Mouse (Mus musculus): ENCODE data around the gene Cacna2d4.
"Not testable (repeated sequence)": the region's sequence is repeated elsewhere in the genome, so short reads cannot be mapped to it uniquely, and the experiment has no call there.

Gene Cacna2d4

DNA sequence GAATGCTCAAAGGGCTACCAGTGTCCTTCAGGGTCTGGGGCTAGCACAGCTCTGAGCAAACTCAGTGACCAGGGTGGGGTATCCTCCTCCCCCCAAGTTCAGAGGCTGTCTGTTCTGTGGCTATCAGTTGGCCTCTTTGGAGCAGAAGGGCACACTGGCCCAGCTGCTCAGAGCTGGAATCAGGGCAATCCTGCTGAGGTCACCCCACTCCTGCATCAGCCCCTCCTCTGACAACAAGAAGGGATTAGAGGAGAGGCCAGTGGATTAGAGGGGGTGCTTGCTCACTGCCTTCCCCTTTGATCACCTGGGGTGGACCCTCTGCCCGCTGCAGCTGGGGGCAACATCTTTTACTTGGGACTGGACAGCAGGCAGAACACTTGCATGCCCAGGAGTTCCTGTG is at the start of gene Cacna2d4:
TSS of gene Cacna2d4 (plus strand) at position 286 of the 400 bp plus-strand sequence.
- DNase-seq (ENCODE audit: low read depth in 2 of 2, low spot score in 2 of 2) = no peak

DNA sequence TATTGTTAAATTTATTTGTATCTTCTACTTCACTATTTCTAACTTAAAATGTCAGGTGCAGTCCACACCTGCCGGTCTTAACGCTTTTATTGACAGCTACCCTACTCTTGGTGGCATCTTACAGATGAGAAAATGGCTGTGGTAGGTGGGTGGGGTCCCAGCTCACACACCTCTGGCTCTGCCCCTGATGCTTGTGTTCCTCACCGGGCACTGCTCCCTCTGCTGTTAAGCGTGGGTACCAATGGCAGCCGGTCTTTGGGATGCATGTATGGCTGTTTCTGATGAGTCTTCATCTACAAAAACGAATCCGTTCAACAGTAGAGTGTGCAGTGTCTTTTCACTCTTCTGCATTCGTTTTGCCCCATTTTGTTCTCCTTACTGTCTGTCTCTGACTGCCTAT is 49.7 kb upstream of the Cacna2d4 start:
- no peak for DNase-seq (ENCODE audit: low read depth in 2 of 2, low spot score in 2 of 2)

DNA sequence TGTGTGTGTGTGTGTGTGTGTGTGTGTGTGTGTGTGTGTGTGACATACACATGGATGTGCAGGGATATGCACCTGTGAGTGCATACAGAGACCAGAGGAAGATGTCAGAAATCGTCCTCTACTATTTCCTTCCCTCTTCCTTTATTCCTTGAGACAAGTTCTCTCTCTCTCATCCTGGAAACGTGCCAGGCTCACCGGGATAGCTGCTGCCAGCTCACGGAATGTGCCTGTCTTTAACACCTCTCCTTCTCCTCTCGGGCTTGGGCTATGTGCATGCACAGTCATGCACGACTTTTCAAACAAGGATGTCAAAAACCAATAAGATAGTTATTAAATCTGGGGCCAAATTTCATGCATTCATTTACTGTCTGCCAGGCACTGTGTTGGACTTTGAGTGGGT is 48.7 kb upstream of the Cacna2d4 start:
- no peak for DNase-seq (ENCODE audit: low read depth in 2 of 2, low spot score in 2 of 2)

DNA sequence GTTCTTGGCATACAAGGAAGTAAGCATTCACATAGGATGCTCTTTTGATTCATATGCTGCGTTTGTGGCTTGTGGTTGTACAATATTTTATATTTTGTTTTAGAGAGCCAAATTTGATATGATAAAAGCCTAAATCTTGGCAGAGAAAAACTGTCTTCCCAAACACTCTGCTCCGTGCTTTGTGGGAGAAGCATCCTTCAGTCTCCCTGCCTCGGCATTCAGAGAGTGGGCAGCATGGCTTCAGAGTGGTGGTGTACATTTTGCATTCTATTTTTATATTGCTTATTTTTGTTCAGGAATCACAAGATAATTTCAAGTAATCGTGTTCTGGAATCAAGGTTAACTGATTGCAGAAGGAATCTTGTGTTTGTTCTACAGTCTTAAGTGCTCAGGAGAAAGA is 44.8 kb upstream of the Cacna2d4 start:
- DNase-seq (ENCODE audit: low read depth in 2 of 2, low spot score in 2 of 2) = no peak

DNA sequence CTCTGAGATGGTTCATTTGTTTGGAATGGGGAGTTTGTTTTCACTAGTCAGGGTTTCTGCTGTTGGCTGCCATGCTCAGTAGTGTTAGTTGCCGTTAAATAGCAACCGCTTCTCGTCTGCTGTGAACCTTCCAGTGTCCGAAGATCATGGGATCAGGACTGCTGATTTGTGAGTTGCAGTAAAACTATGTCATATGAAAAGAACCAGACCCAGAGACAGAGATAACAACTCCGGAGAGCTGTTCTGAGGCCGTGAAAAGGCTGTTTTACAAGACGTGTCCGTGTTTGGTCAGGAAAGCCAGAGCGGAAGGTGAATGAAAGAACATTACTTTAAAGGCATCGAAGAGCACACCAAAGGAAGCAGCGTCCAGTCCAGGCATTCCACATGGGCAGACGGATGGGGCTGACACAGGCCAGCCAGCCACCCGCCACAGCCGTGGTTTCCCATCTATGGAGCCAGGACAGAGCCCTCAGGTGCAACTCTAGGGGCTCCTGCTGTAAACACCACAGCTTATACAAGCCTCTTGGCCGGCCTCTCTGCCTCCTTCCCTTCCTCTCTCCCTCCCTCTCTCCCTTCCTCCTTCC is 42.7 kb upstream of the Cacna2d4 start:
- no peak for DNase-seq (ENCODE audit: low read depth in 2 of 2, low spot score in 2 of 2)

DNA sequence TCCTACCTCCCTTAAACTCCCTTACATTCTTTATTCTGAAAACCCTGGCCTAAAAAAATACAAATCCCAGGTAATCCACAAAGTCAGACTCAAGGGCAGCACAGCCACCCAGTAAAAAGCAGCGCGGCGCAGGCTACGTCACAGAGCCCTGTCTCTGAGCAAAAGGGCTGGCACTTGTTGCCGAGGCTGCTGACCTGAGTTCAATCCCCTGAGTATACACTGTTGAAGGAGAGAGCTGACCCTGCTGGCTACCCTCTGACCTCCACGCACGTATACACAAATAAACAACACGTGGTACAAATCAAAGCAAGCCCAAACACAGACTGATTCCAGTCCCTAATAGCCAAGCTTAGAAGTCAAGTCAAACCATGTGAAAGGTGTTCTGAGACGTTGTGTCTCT is 42.2 kb upstream of the Cacna2d4 start:
- no peak for DNase-seq (ENCODE audit: low read depth in 2 of 2, low spot score in 2 of 2)

DNA sequence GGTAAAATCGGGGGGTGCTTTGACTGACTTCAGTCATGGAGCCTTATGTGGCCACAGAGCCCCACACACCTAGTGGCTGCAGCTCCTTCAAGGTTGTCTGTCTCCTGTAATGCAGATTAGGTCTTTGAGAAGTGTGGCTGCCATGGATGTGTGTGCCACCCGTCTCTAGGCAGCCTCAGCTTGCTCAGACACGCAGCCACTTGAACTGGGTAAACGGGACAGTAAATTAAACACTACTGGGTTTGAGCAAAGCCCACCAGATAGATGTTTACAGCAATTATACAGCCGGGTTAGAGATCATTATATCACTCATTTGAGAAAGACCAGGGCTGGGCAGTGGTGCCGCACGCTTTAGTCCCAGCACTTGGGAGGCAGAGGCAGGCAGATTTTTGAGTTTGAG is 41.7 kb upstream of the Cacna2d4 start:
- DNase-seq (ENCODE audit: low read depth in 2 of 2, low spot score in 2 of 2) = no peak

DNA sequence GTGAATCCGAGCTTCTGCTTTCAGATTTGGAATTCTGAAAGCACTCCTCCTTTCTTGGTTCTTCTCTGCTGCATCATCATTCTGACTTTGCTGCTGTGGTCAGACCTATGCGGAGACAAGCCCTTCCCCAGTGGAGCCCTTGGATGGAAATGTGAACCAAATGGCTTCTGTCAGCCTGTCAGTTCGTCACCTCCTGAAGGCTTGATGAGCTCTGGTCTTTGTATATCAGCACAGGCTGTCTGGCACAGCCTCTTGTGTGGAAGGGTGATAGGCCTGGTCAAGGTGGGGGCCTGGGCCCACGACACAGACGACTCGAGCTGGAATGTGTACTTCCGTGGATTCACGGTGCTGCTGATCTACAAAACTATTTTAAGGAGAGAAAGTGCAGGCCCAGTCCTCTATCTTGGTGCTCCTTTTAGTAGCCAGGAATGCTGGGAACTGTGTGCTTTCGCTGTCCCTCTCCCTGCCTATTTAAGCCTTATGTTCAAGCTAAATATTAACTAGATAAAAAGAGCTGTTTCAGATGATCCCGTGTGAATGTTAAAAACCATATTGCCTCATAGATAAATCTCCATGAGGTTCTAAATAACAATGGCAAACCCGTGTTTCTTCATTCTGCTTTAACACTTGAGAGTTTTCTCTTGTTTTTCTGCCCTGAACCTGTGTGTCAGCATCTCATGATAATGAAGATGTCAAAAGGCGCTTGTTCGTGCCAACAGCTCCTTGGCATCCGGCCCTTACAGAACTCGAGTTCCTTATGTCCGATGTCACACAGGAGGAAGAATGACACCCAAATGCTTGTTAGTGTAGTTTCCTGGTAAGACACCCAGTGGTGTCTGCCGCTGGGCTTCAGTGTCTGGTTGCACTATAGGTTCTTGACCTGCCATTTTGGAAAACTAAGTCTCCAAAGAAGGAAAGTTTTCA is 39.7 kb upstream of the Cacna2d4 start, which contains the start of gene Cacna1c:
TSS of gene Cacna1c (minus strand) at position 37 of the 924 bp plus-strand sequence.
- DNase-seq (ENCODE audit: low read depth in 2 of 2, low spot score in 2 of 2) = no peak

DNA sequence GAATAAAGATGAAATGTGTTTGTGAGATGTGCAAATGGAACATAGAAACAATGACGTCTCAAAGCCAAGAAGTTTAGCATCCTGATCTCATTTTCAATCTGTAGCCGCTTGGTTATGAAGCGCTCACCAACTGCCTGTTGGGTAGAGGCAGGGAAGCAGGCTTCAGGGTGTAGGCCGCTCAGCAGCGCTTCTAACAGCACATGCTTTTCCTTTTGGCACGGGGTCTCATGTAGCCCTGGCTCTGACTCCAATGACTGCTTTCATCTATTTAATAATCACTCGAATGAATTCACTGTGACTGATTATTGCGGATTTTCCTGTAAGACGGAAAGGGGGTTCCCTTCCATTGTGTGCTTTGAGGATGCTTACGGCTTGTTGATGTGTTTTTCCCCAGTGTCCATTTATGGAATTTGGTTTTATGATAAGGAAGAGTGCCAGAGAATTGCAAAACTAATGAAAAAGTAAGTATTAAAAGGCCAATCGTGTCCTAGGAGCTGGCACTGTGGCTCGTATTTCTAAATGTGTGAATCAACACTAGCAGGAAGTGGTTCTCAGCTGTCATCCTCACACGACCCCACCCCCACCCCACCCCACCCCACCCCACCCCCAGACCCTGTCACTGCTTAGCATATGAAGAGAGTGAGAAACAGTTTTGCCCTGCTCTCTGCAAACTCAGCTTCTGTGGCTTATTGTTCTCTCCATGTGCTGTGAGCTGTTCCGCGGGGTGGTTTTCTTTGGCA is 37.6 kb upstream of the Cacna2d4 start:
- no peak for DNase-seq (ENCODE audit: low read depth in 2 of 2, low spot score in 2 of 2)

DNA sequence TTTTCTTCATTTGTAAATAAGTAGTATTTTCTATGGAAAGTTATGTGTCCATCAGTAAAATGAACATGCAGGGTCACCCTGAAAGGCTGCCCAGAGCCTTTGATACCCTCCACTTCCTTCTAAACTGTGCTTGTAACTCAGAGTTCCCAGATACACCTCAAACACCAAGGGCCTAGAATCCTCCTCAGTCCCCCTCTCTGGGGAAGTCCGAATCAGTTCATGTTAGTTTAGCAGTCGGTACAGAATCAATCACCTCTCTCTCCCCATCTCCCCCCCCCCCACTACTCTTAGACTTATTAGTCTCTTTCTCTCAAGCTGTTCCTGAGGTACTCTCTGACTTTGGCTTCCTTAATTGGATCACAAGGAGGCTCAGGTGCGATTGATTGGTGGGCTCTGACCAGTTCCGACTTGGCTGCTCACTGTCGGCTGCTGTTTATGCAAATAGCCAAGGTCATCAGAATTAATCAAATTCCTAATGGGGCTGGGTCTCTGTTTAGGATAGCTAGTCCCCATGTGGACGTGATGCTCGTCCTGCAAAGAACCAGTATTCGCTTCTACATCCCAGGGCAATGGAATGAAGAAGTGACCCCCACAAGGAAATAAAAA is 36.9 kb upstream of the Cacna2d4 start:
- no peak for DNase-seq (ENCODE audit: low read depth in 2 of 2, low spot score in 2 of 2)

DNA sequence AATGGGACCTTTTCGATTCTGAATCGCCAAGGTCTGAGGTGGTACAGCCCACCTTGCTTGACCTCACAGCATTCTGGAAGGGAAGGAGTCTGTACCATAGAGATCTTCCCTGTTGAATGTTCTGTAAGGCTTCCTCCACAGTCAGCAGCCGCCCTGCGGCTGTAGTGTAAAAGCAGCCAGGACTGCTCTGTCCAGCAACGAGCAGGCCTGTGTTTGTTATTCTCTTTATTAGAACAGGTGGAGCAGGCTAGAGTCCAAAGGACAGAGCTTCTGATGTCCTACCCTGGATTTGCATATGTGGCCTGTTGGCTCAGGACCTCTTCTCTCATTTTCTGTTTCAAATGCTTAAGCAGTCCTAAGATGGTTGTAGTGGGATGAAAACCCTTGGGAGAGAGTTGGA is 36.0 kb upstream of the Cacna2d4 start:
- DNase-seq (ENCODE audit: low read depth in 2 of 2, low spot score in 2 of 2) = no peak

DNA sequence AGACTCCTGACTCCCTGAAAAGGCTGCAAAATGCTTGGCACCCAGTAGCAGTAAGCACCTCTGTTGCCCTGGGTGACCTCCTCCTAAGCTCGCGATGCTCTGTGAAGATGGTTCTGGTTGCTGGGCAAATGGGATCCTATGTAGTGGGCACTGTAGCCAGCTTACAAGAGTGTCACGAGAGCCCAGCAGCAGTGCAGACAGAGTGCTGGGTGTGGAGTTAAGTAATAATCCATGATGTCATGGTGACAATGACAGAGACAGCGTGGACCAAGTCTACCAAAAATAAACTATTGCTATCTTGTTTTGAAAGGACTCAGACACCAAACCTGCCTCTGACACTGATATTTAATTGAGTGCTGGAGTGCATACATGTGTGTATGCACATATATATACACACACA is 34.8 kb upstream of the Cacna2d4 start:
- no peak for DNase-seq (ENCODE audit: low read depth in 2 of 2, low spot score in 2 of 2)

DNA sequence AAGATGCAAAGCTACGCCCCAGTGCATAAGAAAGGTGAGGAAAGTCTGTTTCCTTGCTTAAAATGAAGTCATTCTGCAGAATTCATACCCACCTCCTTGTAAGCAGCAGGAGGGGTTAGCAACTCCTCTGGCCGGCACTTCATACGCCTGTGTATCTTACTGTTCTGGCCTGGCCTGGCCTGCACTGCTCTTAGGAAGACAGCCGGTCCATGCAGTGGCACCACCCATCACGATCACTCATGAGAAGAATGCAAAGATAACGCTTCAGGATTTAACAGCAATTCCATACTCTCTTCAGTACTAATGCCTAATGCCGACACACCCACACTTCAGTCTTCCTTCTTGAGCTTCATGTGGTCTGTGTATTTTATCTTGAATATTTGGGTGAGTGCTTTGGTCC is 32.0 kb upstream of the Cacna2d4 start:
- DNase-seq (ENCODE audit: low read depth in 2 of 2, low spot score in 2 of 2) = no peak

DNA sequence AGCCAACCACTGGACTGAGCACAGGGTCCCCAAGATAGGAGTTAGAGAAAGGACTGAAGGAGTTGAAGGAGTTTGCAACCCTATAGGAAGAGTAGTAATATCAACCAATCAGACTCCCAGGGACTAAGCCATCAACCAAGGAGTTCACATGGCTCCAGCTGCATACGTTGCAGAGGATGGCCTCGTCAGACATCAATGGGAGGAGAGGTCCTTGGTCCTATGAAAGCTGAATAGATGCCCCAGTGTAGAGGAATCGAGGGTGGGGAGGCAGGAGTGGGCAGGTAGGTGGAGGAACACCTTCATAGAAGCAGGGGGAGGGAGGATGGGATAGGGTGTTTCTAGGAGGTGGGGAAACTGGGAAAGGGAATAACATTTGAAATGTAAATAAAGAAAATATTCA is 31.4 kb upstream of the Cacna2d4 start:
- DNase-seq (ENCODE audit: low read depth in 2 of 2, low spot score in 2 of 2) = no peak

DNA sequence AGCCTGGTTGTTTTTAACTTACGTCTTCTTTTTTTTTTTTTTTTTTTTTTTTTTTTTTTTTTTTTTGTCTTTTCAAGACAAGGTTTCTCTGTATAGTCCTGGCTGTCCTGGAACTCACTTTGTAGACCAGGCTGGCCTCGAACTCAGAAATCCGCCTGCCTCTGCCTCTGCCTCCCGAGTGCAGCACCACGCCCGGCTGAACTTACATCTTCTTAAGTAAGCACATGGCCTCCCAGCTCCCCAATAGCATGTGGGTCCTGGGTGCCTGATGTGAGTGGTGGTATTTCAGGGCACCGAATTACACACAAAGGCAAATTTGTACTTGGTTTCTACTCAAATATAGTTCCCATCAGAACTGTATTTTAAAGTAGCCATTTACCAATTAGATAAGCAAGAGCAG is 30.3 kb upstream of the Cacna2d4 start:
- DNase-seq (ENCODE audit: low read depth in 2 of 2, low spot score in 2 of 2) = not testable (repeated sequence)

DNA sequence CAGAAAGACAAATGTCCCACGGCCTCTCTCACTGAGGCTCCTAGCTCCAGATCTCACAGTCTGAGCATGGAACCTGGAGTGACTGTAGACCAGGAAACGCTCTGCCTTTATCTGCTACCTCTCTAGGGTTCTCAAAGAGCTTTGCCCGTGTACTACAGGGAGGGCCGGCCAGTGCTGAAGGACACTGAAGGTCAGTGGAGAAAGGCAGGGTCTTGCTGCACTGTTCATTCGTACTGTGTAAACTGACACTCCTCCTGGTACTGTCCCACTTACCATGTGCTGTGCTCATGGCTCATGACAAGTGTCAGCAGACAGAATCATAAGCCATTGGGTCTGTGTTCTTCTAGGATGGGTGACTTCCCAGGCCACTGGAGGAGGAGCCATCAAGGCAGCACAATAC is 23.0 kb upstream of the Cacna2d4 start:
- DNase-seq (ENCODE audit: low read depth in 2 of 2, low spot score in 2 of 2) = no peak

DNA sequence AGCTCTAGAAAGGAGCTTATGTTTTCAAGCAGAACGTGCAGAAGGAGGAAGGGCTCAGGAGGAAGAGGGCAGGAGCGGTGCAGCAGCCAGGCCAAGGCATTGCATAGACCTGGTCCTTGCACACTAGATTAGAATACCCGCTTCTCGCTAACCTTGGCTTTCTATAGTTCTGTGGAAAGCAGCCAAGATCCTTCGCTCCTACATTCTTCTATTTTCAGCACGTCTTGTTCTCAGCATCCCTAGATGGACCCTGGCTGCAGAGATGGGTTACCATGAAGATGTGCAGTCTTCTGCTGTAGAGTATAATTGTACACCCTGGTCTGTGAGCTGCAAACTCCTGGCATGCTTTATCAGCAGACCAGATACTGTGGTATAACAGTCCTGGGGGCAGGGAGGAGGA is 22.1 kb upstream of the Cacna2d4 start:
- DNase-seq (ENCODE audit: low read depth in 2 of 2, low spot score in 2 of 2) = no peak

DNA sequence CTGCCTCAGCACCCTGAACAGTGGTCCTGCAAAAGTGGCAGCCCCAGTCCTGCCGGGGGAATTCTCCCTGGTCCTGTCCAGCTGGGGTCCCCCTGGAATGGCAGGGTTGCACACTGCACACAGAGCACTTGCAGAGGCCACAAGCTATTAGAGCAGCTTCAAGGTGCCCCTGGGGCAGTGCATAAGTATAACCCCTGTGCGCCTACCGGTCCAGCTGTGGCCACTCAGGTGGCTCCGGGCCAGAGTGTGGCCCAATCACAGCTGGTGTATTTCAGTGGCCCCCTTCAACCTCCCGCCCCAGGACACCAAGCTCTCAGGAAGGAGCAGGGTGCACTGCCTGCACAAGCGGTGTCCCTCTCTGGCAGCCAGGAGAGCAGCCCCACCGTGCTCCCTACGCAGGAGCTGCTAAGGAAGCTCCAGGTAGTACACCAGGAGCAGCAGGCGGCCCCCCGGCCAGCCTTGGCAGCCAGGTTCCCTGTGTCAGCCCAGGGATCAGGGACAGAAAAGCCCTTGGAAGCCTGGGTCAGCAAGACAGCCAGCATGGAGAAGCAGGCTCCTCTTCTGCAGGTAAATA is 21.2 kb upstream of the Cacna2d4 start:
- DNase-seq (ENCODE audit: low read depth in 2 of 2, low spot score in 2 of 2) = no peak

DNA sequence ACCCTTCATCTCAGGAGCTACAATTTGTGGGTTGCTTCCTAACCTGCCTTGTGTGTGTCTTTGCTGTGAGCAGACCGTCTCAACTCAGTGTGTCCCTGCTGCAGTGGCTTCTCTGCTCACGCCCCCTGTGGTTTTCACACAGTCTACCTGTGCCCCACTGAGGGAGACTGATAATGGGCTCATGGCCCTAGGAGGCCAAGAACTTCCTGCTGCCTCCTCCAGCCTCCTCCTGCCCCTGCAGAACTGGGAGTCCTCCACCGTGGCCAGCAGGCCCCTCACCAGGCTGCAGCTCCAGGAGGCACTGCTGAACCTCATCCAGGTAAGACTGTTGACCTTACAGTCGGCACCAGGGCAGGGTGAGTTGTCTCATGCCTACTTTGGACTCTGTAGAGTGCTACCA is 18.7 kb upstream of the Cacna2d4 start:
- DNase-seq (ENCODE audit: low read depth in 2 of 2, low spot score in 2 of 2) = no peak

DNA sequence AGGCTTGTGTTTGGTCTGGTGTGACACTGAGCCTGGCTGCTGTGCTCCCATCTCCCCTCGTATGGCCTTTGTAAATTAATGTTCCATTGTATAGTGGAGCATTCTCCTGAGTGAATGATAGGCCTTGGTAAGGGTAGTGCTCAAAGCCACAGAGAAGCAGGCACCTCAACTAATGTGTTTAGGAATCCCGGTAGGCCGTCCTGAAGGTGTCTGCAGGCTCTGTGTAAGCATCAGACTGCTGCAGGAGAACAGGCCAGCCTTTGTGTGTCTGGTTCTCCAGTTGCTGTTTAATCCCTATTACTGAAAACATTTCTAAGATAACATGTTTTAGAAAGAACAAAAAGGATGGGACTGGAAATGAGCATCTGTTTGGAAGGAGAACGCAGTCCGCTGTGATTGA is 17.7 kb upstream of the Cacna2d4 start:
- DNase-seq (ENCODE audit: low read depth in 2 of 2, low spot score in 2 of 2) = no peak

DNA sequence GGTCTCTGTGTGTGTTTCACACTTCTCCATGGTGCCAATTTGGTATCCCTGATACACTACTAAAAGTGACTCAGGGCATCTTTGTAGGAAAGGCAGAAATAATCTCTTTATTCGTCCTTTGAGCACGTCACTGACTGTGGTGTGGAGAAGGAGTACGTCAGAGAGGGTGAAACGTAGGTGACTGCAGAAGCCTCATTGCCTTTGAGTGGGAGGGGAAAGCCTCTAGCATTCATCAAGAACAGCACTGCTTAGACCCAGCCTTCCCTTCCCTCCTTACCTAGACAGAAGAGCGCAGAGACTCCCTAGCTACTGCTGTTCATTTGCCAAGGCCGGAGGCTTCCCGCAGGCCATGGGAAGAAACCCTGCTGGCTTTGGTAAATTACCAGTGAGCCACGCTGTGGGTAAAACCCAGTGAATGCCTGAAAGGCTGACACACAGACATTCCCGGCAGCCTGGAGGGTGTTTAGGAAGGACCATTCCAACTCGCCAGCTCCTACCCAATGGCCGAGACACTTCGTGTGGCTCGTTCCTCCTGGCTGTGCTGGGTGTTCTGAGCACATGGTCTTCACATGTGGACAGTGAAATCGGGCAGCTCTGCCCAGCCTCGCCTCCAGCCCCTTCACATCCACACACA is 17.0 kb upstream of the Cacna2d4 start:
- DNase-seq (ENCODE audit: low read depth in 2 of 2, low spot score in 2 of 2) = no peak

All from CD8-positive naive resting alpha-beta T cell, adult 2 months (primary cell).